Mouse (Mus musculus) bone marrow, adult 2 months (tissue): Measurements from ENCODE around the gene Ttc21b.
"Not testable (repeated sequence)": the region's sequence is repeated elsewhere in the genome, so short reads cannot be mapped to it uniquely, and the experiment has no call there.

Source experiments
- CTCF ChIP-seq: fragments of 200-500 bp; IDR thresholded peaks from 2 replicates; pipeline ENCODE4 v1.5.1; 2011; ENCODE audit warnings: low read length, control low read depth; ENCODE audit not compliant: control insufficient read depth, insufficient read depth
- POLR2A ChIP-seq: fragments of 200-500 bp; IDR thresholded peaks from 2 replicates; pipeline ENCODE4 v1.6.1; 2011; ENCODE audit warnings: low read depth, mild to moderate bottlenecking, control low read depth, low read length, borderline replicate concordance; ENCODE audit not compliant: control insufficient read depth

DNA sequence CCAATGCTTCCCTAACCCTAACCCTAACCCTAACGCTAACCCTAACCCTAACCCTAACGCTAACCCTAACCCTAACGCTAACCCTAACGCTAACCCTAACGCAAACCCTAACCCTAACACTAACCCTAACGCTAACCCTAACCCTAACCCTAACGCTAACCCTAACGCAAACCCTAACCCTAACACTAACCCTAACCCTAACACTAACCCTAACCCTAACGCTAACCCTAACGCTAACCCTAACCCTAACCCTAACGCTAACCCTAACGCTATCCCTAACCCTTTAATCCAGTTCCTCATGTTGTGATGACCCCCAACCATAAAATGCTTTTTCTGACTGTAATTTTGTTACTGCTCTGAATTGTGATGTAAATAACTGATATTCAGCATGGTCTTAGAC is 67.2 kb downstream of the Ttc21b start:
- not testable (repeated sequence) for TF ChIP-seq POLR2A, CTCF
